Mouse (Mus musculus): ENCODE measurements around the gene Tra2a.
A peak's percentile ranks its signal among the peaks of the same experiment; 100 is the strongest.

Tra2a gene

GRCm38 (mm10) chr6:49233356-49233755 is 30.5 kb downstream of the Tra2a start:
- no peak for DNase-seq (ENCODE audit: low spot score)

GRCm38 (mm10) chr6:49228126-49228679 is 35.6 kb downstream of the Tra2a start:
- no peak for DNase-seq (ENCODE audit: low spot score)

- DNase-seq (ENCODE audit: low spot score) = no peak
Measured at GRCm38 (mm10) chr6:49227184-49227735, 36.6 kb downstream of the Tra2a start.

- no peak for DNase-seq (ENCODE audit: low spot score)
Measured at GRCm38 (mm10) chr6:49225728-49226123, 38.1 kb downstream of the Tra2a start.

- DNase-seq (ENCODE audit: low spot score) = no peak
Measured at GRCm38 (mm10) chr6:49224923-49225727, 38.7 kb downstream of the Tra2a start.

- DNase-seq (ENCODE audit: low spot score) = no peak
Measured at GRCm38 (mm10) chr6:49221906-49222305, 41.9 kb downstream of the Tra2a start.

- no peak for DNase-seq (ENCODE audit: low spot score)
Measured at GRCm38 (mm10) chr6:49219920-49220604, 43.8 kb downstream of the Tra2a start.

GRCm38 (mm10) chr6:49219001-49219560 is 44.8 kb downstream of the Tra2a start:
- DNase-seq (ENCODE audit: low spot score) = no peak

GRCm38 (mm10) chr6:49218275-49218802 is 45.5 kb downstream of the Tra2a start:
- DNase-seq (ENCODE audit: low spot score) = no peak

GRCm38 (mm10) chr6:49217581-49218274 is 46.1 kb downstream of the Tra2a start:
- peak; percentile 41 for DNase-seq (ENCODE audit: low spot score)

GRCm38 (mm10) chr6:49216811-49217542 is 46.9 kb downstream of the Tra2a start:
- no peak for DNase-seq (ENCODE audit: low spot score)

- DNase-seq (ENCODE audit: low spot score) = no peak
Measured at GRCm38 (mm10) chr6:49215748-49216585, 47.9 kb downstream of the Tra2a start.

GRCm38 (mm10) chr6:49214928-49215747 is 48.7 kb downstream of the Tra2a start, which contains the start of gene Igf2bp3:
Gene Igf2bp3, minus strand, starts transcription at chr6:49214957.
- DNase-seq (ENCODE audit: low spot score) = peak; percentile 41

- DNase-seq (ENCODE audit: low spot score) = no peak
Measured at GRCm38 (mm10) chr6:49214086-49214927, 49.5 kb downstream of the Tra2a start.

- DNase-seq (ENCODE audit: low spot score) = no peak
Measured at GRCm38 (mm10) chr6:49213581-49214085, 50.2 kb downstream of the Tra2a start.

GRCm38 (mm10) chr6:49212931-49213580 is 50.8 kb downstream of the Tra2a start:
- DNase-seq (ENCODE audit: low spot score) = no peak

GRCm38 (mm10) chr6:49212141-49212540 is 51.7 kb downstream of the Tra2a start:
- DNase-seq (ENCODE audit: low spot score) = no peak

Data from urinary bladder, postnatal 10 days (tissue).